Mouse (Mus musculus) ES-Bruce4 (cell line): ENCODE results near the gene Tnfaip8l2. TPM values are rescaled to one million over a fixed set of nuclear protein-coding genes. Genes with fewer than 3 reads are reported as not detected.
A peak's percentile ranks its signal among the peaks of the same experiment; 100 is the strongest.
"Not testable (repeated sequence)": the region's sequence is repeated elsewhere in the genome, so short reads cannot be mapped to it uniquely, and the experiment has no call there.

Source experiments
- H3K27ac ChIP-seq: 2 replicates; pipeline ENCODE4 v1.5.1; 2012; ENCODE audit warnings: low read length, inconsistent platforms; ENCODE audit not compliant: insufficient read depth
- H3K27me3 ChIP-seq: 2 replicates; pipeline ENCODE4 v1.6.1; 2012; ENCODE audit warnings: mild to moderate bottlenecking, low read length, inconsistent platforms; ENCODE audit not compliant: control insufficient read depth, poor library complexity, insufficient read depth, severe bottlenecking
- H3K36me3 ChIP-seq: 2 replicates; pipeline ENCODE4 v1.6.1; 2012; ENCODE audit warnings: inconsistent platforms, mild to moderate bottlenecking, low read length, moderate library complexity; ENCODE audit not compliant: control insufficient read depth, poor library complexity, insufficient read depth, severe bottlenecking
- H3K4me1 ChIP-seq: one replicate; pipeline ENCODE4 v1.8.1; 2011; ENCODE audit warnings: low read length; ENCODE audit not compliant: control insufficient read depth, insufficient read depth
- H3K4me3 ChIP-seq: 2 replicates; pipeline ENCODE4 v1.5.1; 2011; ENCODE audit warnings: low read depth, mild to moderate bottlenecking, low read length
- H3K9ac ChIP-seq: 2 replicates; pipeline ENCODE4 v1.6.1; 2012; ENCODE audit warnings: low read depth, mild to moderate bottlenecking, inconsistent platforms; ENCODE audit not compliant: poor library complexity, severe bottlenecking
- H3K9me3 ChIP-seq: replicated peaks from 2 replicates; pipeline ENCODE4 v1.6.1; 2012; ENCODE audit warnings: mild to moderate bottlenecking, low read length, inconsistent platforms; ENCODE audit not compliant: control insufficient read depth, poor library complexity, insufficient read depth, severe bottlenecking
- CTCF ChIP-seq: IDR thresholded peaks from one replicate; pipeline ENCODE4 v1.8.1; 2011; ENCODE audit warnings: low read depth, low read length
- EP300 ChIP-seq: IDR thresholded peaks from 2 replicates; pipeline ENCODE4 v1.6.1; 2011; ENCODE audit warnings: low read depth, low read length; ENCODE audit not compliant: insufficient read depth
- POLR2A ChIP-seq: IDR thresholded peaks from one replicate; pipeline ENCODE4 v1.8.1; 2011; ENCODE audit warnings: low read length; ENCODE audit not compliant: insufficient read depth
- polyA plus RNA-seq: library from polyadenylated mRNA; stranded (reverse); fragments of >200 nt; gene quantifications from 2 replicates; pipeline ENCODE4 v1.2.4, GENCODE M21; 2011; ENCODE audit warnings: low read depth; ENCODE audit not compliant: missing spikeins, insufficient read depth, insufficient read length

Gene Tnfaip8l2
- polyA plus RNA-seq, 1 experiment: not detected

- H3K36me3 ChIP-seq: peaks cover 3% of the 10 kb centered on the region; the same call in 1 of the 2 replicates
- H3K27ac ChIP-seq: peak overlapping the region; percentile 44; the same call in 1 of the 2 replicates
- no peaks in the 10 kb centered on the region for H3K9me3 ChIP-seq
- H3K9ac ChIP-seq: peak overlapping the region; percentile 69
- peaks cover 2% of the 10 kb centered on the region for H3K4me1 ChIP-seq
- H3K27me3 ChIP-seq: no peaks in the 10 kb centered on the region
- TF ChIP-seq CTCF: no peak
- no peak for TF ChIP-seq EP300
- no peak for TF ChIP-seq POLR2A
- H3K4me3 ChIP-seq: peak overlapping the region; percentile 93
These were observed 9.0 kb downstream of the Tnfaip8l2 start for GRCm38 (mm10) chr3:95133176-95133575.

GRCm38 (mm10) chr3:95132389-95132788 lies 9.8 kb downstream of the Tnfaip8l2 start:
- not testable (repeated sequence) for H3K27me3 ChIP-seq, H3K4me1 ChIP-seq, H3K9me3 ChIP-seq, H3K4me3 ChIP-seq, H3K27ac ChIP-seq, H3K36me3 ChIP-seq, H3K9ac ChIP-seq

- Histone ChIP-seq H3K4me1 (no peaks in the 10 kb centered on the region), H3K27ac (no peak overlapping the region), H3K36me3 (peaks cover 3% of the 10 kb centered on the region; the same call in 1 of the 2 replicates), H3K9me3 (no peaks in the 10 kb centered on the region), H3K4me3 (no peak overlapping the region), H3K9ac (no peak overlapping the region), H3K27me3 (no peaks in the 10 kb centered on the region)
- TF ChIP-seq CTCF (no peak), EP300 (no peak), POLR2A (no peak)
These were observed 12.1 kb downstream of the Tnfaip8l2 start for GRCm38 (mm10) chr3:95130081-95130480.

GRCm38 (mm10) chr3:95129226-95129651 lies 12.9 kb downstream of the Tnfaip8l2 start:
- Histone ChIP-seq H3K9me3 (no peaks in the 10 kb centered on the region), H3K27me3 (no peaks in the 10 kb centered on the region), H3K4me1 (peaks cover 3% of the 10 kb centered on the region), H3K9ac (no peak overlapping the region), H3K27ac (no peak overlapping the region), H3K4me3 (no peak overlapping the region), H3K36me3 (peaks cover 3% of the 10 kb centered on the region; the same call in 1 of the 2 replicates)
- TF ChIP-seq POLR2A: no peak
- TF ChIP-seq EP300: no peak
- no peak for TF ChIP-seq CTCF

- Histone ChIP-seq H3K9me3 (no peaks in the 10 kb centered on the region), H3K36me3 (peaks cover 25% of the 10 kb centered on the region), H3K4me3 (no peak overlapping the region), H3K27me3 (no peaks in the 10 kb centered on the region), H3K9ac (no peak overlapping the region), H3K27ac (no peak overlapping the region), H3K4me1 (peaks cover 3% of the 10 kb centered on the region)
- no peak for TF ChIP-seq EP300
- no peak for TF ChIP-seq POLR2A
- no peak for TF ChIP-seq CTCF
These were observed 17.2 kb downstream of the Tnfaip8l2 start for GRCm38 (mm10) chr3:95124972-95125371.

- Histone ChIP-seq H3K36me3 (peaks cover 29% of the 10 kb centered on the region), H3K27ac (no peak within 1 kb of the TSS)
These were observed 17.9 kb downstream of the Tnfaip8l2 start, which contains the start of gene Tmod4 for GRCm38 (mm10) chr3:95124246-95124645. Gene Tmod4, plus strand, starts transcription at chr3:95124476.

More at GRCm38 (mm10) chr3:95124246-95124645, 17.9 kb downstream of the Tnfaip8l2 start, which contains the start of gene Tmod4:
- TF ChIP-seq POLR2A (no peak), EP300 (no peak), CTCF (peak; percentile 64)
- Histone ChIP-seq H3K9ac (no peak within 1 kb of the TSS), H3K9me3 (no peaks in the 10 kb centered on the region), H3K4me3 (no peak within 1 kb of the TSS), H3K4me1 (peaks cover 3% of the 10 kb centered on the region), H3K27me3 (no peaks in the 10 kb centered on the region)
